Mouse (Mus musculus) heart, embryonic 15.5 days (tissue): ENCODE data around the gene Bard1. TPM values are rescaled to one million over a fixed set of nuclear protein-coding genes. Genes with fewer than 3 reads are reported as not detected.

Experiments used
- ATAC-seq: fragments of 200-750 bp; cut with Nextera tagmentation; replicated peaks from 2 replicates; pipeline ENCODE4 v1.8.0; 2017; ENCODE audit warnings: low read depth, moderate TSS enrichment; ENCODE audit not compliant: insufficient number of reproducible peaks, insufficient read depth, low FRiP score
- H3K27ac ChIP-seq: fragments of 300-500 bp; sonication (generic); 2 replicates; pipeline ENCODE4 v1.5.1; 2015; ENCODE audit warnings: mild to moderate bottlenecking, inconsistent platforms
- H3K27me3 ChIP-seq: fragments of 300-500 bp; sonication (generic); 2 replicates; pipeline ENCODE4 v1.6.1; 2015; ENCODE audit warnings: inconsistent platforms
- H3K36me3 ChIP-seq: fragments of 300-500 bp; sonication (generic); 2 replicates; pipeline ENCODE4 v1.6.1; 2015; ENCODE audit warnings: mild to moderate bottlenecking, inconsistent platforms
- H3K4me1 ChIP-seq: fragments of 300-500 bp; sonication (generic); replicated peaks from 2 replicates; pipeline ENCODE4 v1.6.1; 2015; ENCODE audit warnings: inconsistent platforms
- H3K4me2 ChIP-seq: fragments of 300-500 bp; sonication (generic); 2 replicates; pipeline ENCODE4 v1.6.1; 2015; ENCODE audit warnings: inconsistent platforms, mild to moderate bottlenecking, moderate library complexity
- H3K4me3 ChIP-seq: fragments of 300-500 bp; sonication (generic); 2 replicates; pipeline ENCODE4 v1.5.1; 2015; ENCODE audit warnings: mild to moderate bottlenecking, inconsistent platforms
- H3K9ac ChIP-seq: fragments of 300-500 bp; sonication (generic); 2 replicates; pipeline ENCODE4 v1.6.1; 2015; ENCODE audit warnings: mild to moderate bottlenecking, inconsistent platforms
- H3K9me3 ChIP-seq: fragments of 300-500 bp; sonication (generic); replicated peaks from 2 replicates; pipeline ENCODE4 v1.6.1; 2016; ENCODE audit warnings: inconsistent platforms
- WGBS: fragments of 180-500 bp; shearing (Covaris S2); methylation state at CpG from one replicate; pipeline ENCODE4 v1.1.7; 2015; ENCODE audit warnings: mixed read lengths; 5-methylcytosine and 5-hydroxymethylcytosine counted together
- polyA plus RNA-seq: library from polyadenylated mRNA; unstranded; fragments of >200 nt; fragmentation: Nextera tagmentation; extraction: Ambion mirVana; gene quantifications from 2 replicates; pipeline ENCODE4 v1.2.1, GENCODE M21; 2015

Bard1 gene
- polyA plus RNA-seq, 1 experiment from 2014 or later, result 1.6 TPM

DNA sequence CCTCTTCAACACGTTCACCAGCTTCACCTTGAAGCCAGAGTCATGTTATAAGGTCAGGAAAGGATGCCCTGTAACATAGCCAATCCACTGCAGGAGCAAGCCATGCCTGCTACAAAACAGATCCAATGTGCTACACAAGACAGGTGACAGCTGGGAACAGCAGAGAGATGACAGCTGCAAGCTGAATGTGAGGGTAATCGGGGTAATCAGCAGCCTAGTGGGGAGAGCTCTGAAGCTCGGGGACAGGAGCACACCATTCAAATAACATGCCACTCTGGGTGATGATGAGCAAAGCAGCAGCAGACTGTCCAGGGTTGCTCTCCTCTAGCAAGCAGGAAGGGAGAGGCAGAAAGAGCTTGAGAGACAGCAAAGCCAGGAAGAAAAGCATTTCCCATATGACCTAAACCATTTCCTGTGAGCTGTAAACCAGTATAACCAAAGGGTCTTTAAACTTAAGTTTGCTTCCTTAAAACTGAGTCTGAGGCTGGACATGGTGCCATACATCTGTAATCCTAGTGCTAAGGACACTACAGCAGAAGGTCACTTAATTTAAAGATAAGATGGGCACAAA lies 2.9 kb downstream of the Bard1 start:
- peak overlapping the region; percentile 65 for H3K27ac ChIP-seq
- H3K9ac ChIP-seq, result no peak overlapping the region; the same call in 1 of the 2 replicates
- no peaks in the 10 kb centered on the region for H3K36me3 ChIP-seq
- WGBS, result 10% methylated on average over 3 of the region's 3 CpGs
- H3K27me3 ChIP-seq, result no peaks in the 10 kb centered on the region
- 0 out of 2 replicates have a peak overlapping the region, but pooled peaks have one; percentile 1 for H3K4me3 ChIP-seq
- ATAC-seq, result no peak
- H3K9me3 ChIP-seq, result no peaks in the 10 kb centered on the region
- peak overlapping the region; percentile 21 for H3K4me2 ChIP-seq
- peaks cover 20% of the 10 kb centered on the region for H3K4me1 ChIP-seq

DNA sequence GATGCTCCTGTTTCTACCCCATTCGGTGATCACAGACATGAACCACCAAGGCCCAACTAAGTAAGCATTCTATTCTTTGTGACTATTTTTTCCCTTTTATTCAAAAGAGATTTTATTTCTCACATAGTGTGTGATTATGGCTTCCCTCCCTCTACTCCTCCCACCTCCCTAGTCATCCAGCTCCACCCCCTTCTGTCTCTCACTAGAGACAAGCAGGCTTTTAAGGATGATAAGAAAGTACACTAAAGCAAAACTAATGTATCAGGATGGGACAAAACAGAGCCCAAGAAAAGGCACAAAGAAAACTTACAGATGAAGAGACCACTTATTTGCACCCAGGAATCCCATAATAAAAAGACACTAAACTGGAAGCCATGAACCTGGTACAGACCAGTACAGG lies 6.9 kb downstream of the Bard1 start:
- no peaks in the 10 kb centered on the region for H3K36me3 ChIP-seq
- ATAC-seq, result no peak
- H3K9me3 ChIP-seq, result no peaks in the 10 kb centered on the region
- H3K27ac ChIP-seq, result no peak overlapping the region
- H3K4me1 ChIP-seq, result peaks cover 14% of the 10 kb centered on the region
- H3K27me3 ChIP-seq, result no peaks in the 10 kb centered on the region
- 85% methylated on average over 1 of the region's 1 CpGs for WGBS
- no peak overlapping the region for H3K9ac ChIP-seq
- no peak overlapping the region for H3K4me2 ChIP-seq
- H3K4me3 ChIP-seq, result no peak overlapping the region

DNA sequence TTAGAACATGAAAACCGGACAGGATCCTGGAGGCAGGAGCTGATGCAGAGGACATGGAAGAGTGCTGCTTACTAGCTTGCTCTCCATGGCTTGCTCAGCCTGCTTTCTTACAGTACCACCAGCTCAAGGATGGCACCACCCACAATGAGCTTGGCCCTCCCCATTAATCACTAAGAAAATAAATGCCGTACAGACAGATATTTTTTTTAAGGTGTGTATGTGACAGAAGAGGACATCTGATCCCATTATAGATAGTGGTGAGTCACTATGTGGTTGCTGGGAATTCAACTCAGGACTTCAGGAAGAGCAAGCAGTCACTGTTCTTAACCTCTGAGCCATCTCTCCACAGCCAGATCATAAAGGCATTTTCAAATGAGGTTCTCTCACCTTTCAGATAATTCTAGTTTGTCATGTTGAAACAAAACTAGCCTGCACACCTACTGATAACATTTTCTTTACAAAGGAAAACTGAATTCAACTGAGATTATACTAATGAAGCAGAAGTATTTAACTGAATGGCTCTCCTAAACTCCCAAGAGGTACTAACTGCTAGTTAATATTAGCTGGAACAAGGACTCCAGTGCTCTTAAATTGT lies 7.6 kb downstream of the Bard1 start:
- H3K9me3 ChIP-seq, result no peaks in the 10 kb centered on the region
- peaks cover 10% of the 10 kb centered on the region for H3K4me1 ChIP-seq
- no peak overlapping the region for H3K4me2 ChIP-seq
- H3K4me3 ChIP-seq, result no peak overlapping the region
- ATAC-seq, result no peak
- no peaks in the 10 kb centered on the region for H3K36me3 ChIP-seq
- no peak overlapping the region for H3K9ac ChIP-seq
- 91% methylated on average over 2 of the region's 2 CpGs for WGBS
- H3K27ac ChIP-seq, result no peak overlapping the region
- no peaks in the 10 kb centered on the region for H3K27me3 ChIP-seq

DNA sequence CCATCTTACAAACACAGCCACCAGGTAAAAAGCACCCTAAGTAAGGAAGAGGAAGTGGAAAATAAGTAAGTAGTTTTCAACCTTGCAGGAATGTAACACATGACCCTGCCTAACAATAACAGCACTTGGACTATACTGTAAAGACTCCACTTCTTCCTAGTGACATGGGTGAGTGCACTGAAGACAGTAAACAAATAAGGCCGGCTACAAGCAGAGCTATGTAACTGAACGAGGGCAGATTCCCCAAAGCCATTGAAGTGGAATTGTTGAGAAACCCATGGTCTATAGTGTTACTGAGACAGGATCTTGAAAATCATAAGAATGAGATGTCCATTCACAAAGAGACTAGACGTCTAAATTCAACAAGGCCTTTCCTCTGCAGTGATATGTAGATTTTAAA lies 27.3 kb downstream of the Bard1 start:
- H3K27ac ChIP-seq, result no peak overlapping the region
- H3K36me3 ChIP-seq, result no peaks in the 10 kb centered on the region
- H3K9ac ChIP-seq, result no peak overlapping the region
- 75% methylated on average over 3 of the region's 3 CpGs for WGBS
- H3K27me3 ChIP-seq, result no peaks in the 10 kb centered on the region
- H3K4me3 ChIP-seq, result no peak overlapping the region
- ATAC-seq, result no peak
- no peak overlapping the region for H3K4me2 ChIP-seq
- H3K9me3 ChIP-seq, result no peaks in the 10 kb centered on the region
- H3K4me1 ChIP-seq, result no peaks in the 10 kb centered on the region

DNA sequence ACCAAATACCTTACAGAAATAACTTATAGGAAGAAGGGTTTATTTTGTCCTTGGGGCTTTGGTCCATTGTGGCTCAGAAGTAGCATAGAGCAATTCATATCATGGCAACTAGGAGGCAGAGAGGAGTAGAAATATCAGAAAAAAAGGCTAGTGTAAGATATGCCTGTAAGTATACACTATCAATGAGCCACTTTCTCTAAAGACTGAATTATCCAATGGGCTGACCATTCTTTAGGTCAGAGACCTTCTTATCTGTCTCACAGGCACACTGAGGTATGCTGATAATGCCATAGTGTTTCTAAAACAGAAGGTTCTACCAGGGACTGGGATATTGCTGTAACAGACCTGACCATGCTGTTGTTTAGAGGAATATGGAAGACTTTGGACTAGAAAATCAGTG lies 32.2 kb downstream of the Bard1 start:
- Histone ChIP-seq H3K27me3 (no peaks in the 10 kb centered on the region), H3K36me3 (no peaks in the 10 kb centered on the region), H3K27ac (no peak overlapping the region), H3K4me3 (no peak overlapping the region), H3K9me3 (no peaks in the 10 kb centered on the region), H3K9ac (no peak overlapping the region), H3K4me1 (peaks cover 5% of the 10 kb centered on the region), H3K4me2 (no peak overlapping the region)
- no peak for ATAC-seq

DNA sequence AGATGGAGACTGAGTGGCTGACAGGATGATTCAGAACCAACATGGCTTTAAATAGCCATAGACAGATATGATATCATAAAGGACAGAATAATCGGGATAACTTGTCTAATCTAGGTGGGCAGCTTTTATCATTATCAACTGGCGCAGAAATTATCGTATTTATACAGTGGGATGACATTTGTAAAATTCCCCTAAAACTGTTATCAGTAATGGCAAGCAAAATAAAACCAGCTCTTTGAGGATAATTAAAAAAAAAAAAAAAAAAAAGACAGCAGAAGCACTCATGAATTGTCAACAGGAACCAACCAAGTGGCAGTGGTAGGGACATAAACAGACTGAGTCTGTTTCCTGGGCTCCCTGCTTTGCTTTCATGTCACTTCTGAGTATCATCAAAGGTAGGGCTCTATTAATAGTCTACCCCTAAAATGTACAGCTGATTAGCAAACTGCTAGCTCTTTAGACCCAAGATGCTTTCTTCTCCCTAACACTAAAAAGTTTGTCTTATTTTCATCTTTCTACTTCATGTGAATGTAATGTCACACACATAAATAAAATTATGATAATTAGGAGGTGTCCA lies 34.1 kb downstream of the Bard1 start:
- WGBS, result 52% methylated on average over 3 of the region's 3 CpGs
- no peak for ATAC-seq
- Histone ChIP-seq H3K9me3 (no peaks in the 10 kb centered on the region), H3K4me2 (no peak overlapping the region), H3K36me3 (peaks cover 7% of the 10 kb centered on the region; the same call in 1 of the 2 replicates), H3K4me3 (no peak overlapping the region), H3K27ac (no peak overlapping the region; the same call in 1 of the 2 replicates), H3K4me1 (peaks cover 5% of the 10 kb centered on the region), H3K27me3 (no peaks in the 10 kb centered on the region), H3K9ac (no peak overlapping the region)

DNA sequence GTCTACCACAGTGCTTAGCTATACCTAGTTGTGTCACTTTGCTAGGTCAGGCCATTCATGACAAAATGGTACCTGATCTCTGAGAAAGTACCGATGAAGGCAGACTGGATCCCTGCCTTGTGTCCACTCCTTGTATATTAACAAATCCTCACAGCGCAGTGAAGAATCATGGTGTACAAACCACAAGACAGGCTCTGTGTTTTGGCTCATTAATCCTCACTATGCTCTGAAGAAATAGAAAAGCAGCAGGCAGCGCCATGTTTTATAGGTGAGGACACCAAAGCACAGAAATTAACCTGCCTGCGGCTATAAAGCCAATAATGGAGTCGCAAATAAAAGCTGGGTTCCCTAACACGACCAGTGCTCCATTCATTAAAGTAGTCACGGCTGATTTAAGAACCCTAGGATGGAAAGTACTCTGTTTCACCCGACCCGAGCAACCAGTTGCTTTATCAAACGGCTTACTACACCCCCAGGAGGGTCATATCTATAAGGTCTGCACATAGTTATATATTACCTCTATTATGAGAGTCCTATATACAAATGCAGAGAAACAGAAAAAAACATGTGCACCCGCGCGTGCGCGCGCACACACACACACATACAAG lies 39.0 kb downstream of the Bard1 start:
- Histone ChIP-seq H3K27me3 (no peaks in the 10 kb centered on the region), H3K4me3 (no peak overlapping the region), H3K9ac (no peak overlapping the region), H3K27ac (no peak overlapping the region), H3K4me1 (peaks cover 5% of the 10 kb centered on the region), H3K36me3 (peaks cover 9% of the 10 kb centered on the region; the same call in 1 of the 2 replicates), H3K9me3 (no peaks in the 10 kb centered on the region), H3K4me2 (no peak overlapping the region)
- no peak for ATAC-seq
- WGBS, result 95% methylated on average over 16 of the region's 16 CpGs

DNA sequence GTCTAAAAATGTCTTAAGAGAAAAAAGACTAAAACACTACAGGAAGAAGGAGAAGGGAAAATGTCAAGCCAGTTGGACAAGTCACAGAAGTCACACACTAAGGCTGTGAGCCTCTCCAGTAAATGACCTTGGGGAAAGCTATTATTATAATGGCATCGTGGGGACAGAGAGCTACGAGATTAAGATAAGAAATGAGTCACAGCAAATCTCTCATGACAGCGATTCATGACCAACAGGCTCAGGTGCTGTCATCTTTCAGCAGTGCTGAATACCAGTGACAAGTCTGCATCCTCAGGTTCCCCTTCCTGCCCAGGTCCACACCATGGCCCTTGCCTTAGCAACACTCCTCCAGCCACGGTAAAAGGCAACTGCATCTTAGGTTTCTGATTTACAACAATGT lies 46.8 kb downstream of the Bard1 start:
- Histone ChIP-seq H3K4me1 (0 out of 2 replicates have a peak, but pooled peaks cover 7% of the 10 kb centered on the region), H3K36me3 (no peaks in the 10 kb centered on the region), H3K9ac (no peak overlapping the region), H3K4me3 (no peak overlapping the region), H3K27ac (peak overlapping the region; percentile 52), H3K27me3 (no peaks in the 10 kb centered on the region), H3K9me3 (no peaks in the 10 kb centered on the region), H3K4me2 (no peak overlapping the region)
- 0 out of 2 replicates have a peak, but pooled peaks have one; percentile 58 for ATAC-seq
- WGBS, result 31% methylated on average over 4 of the region's 4 CpGs

DNA sequence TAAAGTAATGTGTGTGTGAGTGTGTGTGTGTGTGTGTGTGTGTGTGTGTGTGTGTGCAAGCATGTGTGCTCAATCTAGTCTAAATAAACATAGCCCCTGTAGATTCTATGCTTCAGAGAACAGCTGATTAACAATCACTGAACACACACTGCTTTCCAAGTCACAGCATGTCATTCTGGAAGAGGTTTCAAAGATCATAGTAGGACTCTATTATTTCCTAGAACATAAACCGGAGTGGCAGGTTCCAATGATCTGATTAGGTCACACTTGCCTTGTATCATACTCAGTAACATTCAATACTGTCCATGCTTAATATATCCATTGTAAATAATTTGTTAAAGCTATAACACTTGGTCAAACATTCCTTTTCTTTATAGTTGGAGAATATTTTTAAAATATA lies 47.5 kb downstream of the Bard1 start:
- 0 out of 2 replicates have a peak, but pooled peaks cover 7% of the 10 kb centered on the region for H3K4me1 ChIP-seq
- ATAC-seq, result no peak
- H3K4me2 ChIP-seq, result no peak overlapping the region
- H3K9me3 ChIP-seq, result no peaks in the 10 kb centered on the region
- H3K4me3 ChIP-seq, result no peak overlapping the region
- 82% methylated on average over 1 of the region's 1 CpGs for WGBS
- H3K9ac ChIP-seq, result no peak overlapping the region
- peak overlapping the region; percentile 27; the same call in 1 of the 2 replicates for H3K27ac ChIP-seq
- H3K36me3 ChIP-seq, result no peaks in the 10 kb centered on the region
- H3K27me3 ChIP-seq, result no peaks in the 10 kb centered on the region

DNA sequence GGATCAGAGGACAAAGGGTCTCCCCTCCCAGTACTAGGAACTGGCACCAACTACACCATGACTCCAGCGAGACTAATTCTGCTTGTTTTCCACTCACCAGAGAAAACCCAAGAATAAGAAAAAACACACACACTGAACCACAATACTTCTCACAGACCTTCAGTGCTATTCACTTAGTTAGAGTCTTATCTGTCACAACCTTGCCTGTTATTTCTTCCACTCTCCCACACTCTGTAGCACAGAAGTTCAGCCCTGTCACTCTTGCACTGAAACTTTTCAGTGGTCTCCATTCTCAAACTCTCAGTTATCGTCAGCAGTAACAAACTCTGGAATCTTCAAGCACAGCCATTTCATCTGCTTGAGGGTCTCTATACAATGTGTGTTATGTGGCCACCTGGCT lies 50.2 kb downstream of the Bard1 start:
- peaks cover 15% of the 10 kb centered on the region for H3K4me1 ChIP-seq
- ATAC-seq, result no peak
- WGBS, result 54% methylated on average over 2 of the region's 2 CpGs
- H3K4me3 ChIP-seq, result no peak overlapping the region
- no peaks in the 10 kb centered on the region for H3K9me3 ChIP-seq
- H3K4me2 ChIP-seq, result no peak overlapping the region
- H3K9ac ChIP-seq, result no peak overlapping the region
- H3K36me3 ChIP-seq, result no peaks in the 10 kb centered on the region
- peak overlapping the region; percentile 48 for H3K27ac ChIP-seq
- H3K27me3 ChIP-seq, result no peaks in the 10 kb centered on the region

DNA sequence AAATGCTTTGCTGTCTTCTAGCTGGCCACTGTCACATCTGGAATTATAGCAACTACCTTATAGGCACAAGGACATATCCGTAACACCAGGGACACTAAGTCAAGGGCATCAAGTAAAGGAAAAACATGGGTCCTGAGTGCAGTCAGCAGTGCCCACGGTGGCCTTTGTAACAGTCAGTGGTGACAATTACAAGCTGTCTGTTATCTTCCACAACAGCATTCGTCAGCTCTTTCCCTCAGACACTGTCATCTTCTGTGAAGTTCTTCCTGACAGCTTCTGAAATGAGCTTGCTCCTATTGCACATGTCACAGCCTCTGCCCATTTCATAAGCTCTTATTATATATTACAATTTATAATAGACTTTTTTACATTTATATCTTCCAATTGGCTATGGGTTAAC lies 50.7 kb downstream of the Bard1 start:
- no peak overlapping the region for H3K4me2 ChIP-seq
- H3K4me1 ChIP-seq, result peaks cover 15% of the 10 kb centered on the region
- 56% methylated on average over 3 of the region's 3 CpGs for WGBS
- H3K27me3 ChIP-seq, result no peaks in the 10 kb centered on the region
- H3K27ac ChIP-seq, result 0 out of 2 replicates have a peak overlapping the region, but pooled peaks have one; percentile 1
- ATAC-seq, result no peak
- H3K4me3 ChIP-seq, result no peak overlapping the region
- no peaks in the 10 kb centered on the region for H3K36me3 ChIP-seq
- no peaks in the 10 kb centered on the region for H3K9me3 ChIP-seq
- H3K9ac ChIP-seq, result no peak overlapping the region
